Mouse (Mus musculus) ES-E14 (cell line): ENCODE data around the gene Usp13. TPM values are rescaled to one million over a fixed set of nuclear protein-coding genes. Genes with fewer than 3 reads are reported as not detected.

Experiments used
- DNase-seq: peaks from one replicate; pipeline ENCODE4 v3.0.0-alpha.2; 2013; ENCODE audit warnings: low read depth, low spot score
- H3K27ac ChIP-seq: 2 replicates; pipeline ENCODE4 v1.5.1; 2012; ENCODE audit warnings: low read depth, mild to moderate bottlenecking, low read length, moderate library complexity, mixed read lengths; ENCODE audit not compliant: poor library complexity, insufficient read depth, severe bottlenecking
- H3K36me3 ChIP-seq: 2 replicates; pipeline ENCODE4 v1.6.1; 2012; ENCODE audit warnings: mild to moderate bottlenecking, low read length, moderate library complexity, mixed read lengths; ENCODE audit not compliant: control insufficient read depth, poor library complexity, insufficient read depth, severe bottlenecking
- H3K4me1 ChIP-seq, 2 experiments: fragments of 150-350 bp in 1 of 2; sonication (generic) in 1 of 2; 2 replicates each; pipeline ENCODE4 v1.6.1; 2012; ENCODE audit warnings: low read length in 2 of 2, mild to moderate bottlenecking in 1 of 2, mixed read lengths in 1 of 2; ENCODE audit not compliant: control insufficient read depth in 2 of 2, insufficient read depth in 2 of 2, poor library complexity in 1 of 2
- H3K4me3 ChIP-seq, 2 experiments: fragments of 150-350 bp in 1 of 2; sonication (generic) in 1 of 2; 2 replicates each; pipeline ENCODE4 v1.5.1; 2012; ENCODE audit warnings: low read length in 2 of 2, low read depth in 1 of 2, mild to moderate bottlenecking in 1 of 2, mixed read lengths in 1 of 2; ENCODE audit not compliant: insufficient read depth in 1 of 2, poor library complexity in 1 of 2, severe bottlenecking in 1 of 2
- H3K9ac ChIP-seq: 2 replicates; pipeline ENCODE4 v1.6.1; 2012; ENCODE audit warnings: low read depth, mild to moderate bottlenecking, low read length, mixed read lengths; ENCODE audit not compliant: poor library complexity, insufficient read depth, severe bottlenecking
- H3K9me3 ChIP-seq: fragments of 150-350 bp; sonication (generic); 2 replicates; pipeline ENCODE4 v1.6.1; 2012; ENCODE audit warnings: low read depth, mild to moderate bottlenecking, low read length; ENCODE audit not compliant: control insufficient read depth, insufficient read depth
- CHD2 ChIP-seq: IDR thresholded peaks from 2 replicates; pipeline ENCODE4 v1.6.1; 2014; ENCODE audit warnings: mild to moderate bottlenecking, low read depth, low read length, inconsistent platforms
- HCFC1 ChIP-seq: IDR thresholded peaks from 2 replicates; pipeline ENCODE4 v1.6.1; 2012; ENCODE audit warnings: low read length, inconsistent platforms, borderline replicate concordance; ENCODE audit not compliant: insufficient read depth
- MAFK ChIP-seq: IDR thresholded peaks from 2 replicates; pipeline ENCODE4 v1.6.1; 2014; ENCODE audit warnings: mild to moderate bottlenecking, low read depth, low read length, inconsistent platforms; ENCODE audit not compliant: insufficient read depth
- ZC3H11A ChIP-seq: IDR thresholded peaks from 2 replicates; pipeline ENCODE4 v1.6.1; 2012; ENCODE audit warnings: low read depth, mild to moderate bottlenecking, inconsistent platforms, low read length, borderline replicate concordance
- ZNF384 ChIP-seq: IDR thresholded peaks from 2 replicates; pipeline ENCODE4 v1.6.1; 2012; ENCODE audit warnings: low read depth, low read length, inconsistent platforms
- in situ Hi-C, 2 experiments: fragments of 600-800 bp; cut with MboI; formaldehyde crosslinking; loops; one replicate each; pipeline ENCODE4 v1.15.1; 2025; ENCODE audit warnings: low sequenced_read_pairs in 2 of 2, inconsistent platforms in 1 of 2; ENCODE audit not compliant: unreplicated experiment in 2 of 2
- total RNA-seq: library from RNA; depleted of rRNA; stranded (reverse); fragments of 300-350 nt; gene quantifications from 2 replicates; pipeline ENCODE4 v1.2.3, GENCODE M21; 2012; rRNA removed

Usp13 gene
- total RNA-seq: 6.2 TPM in 2 replicates

- Histone ChIP-seq H3K4me1 (peaks cover 5 to 9% of the 10 kb centered on the region in 2 experiments), H3K9me3 (no peaks in the 10 kb centered on the region), H3K36me3 (no peaks in the 10 kb centered on the region), H3K9ac (peak within 1 kb of the TSS; percentile 86), H3K27ac (no peak within 1 kb of the TSS), H3K4me3 (peak within 1 kb of the TSS; percentile 81 to 95)
- peak; percentile 59 for DNase-seq
- in situ Hi-C loops: no loop called here
- no peak for TF ChIP-seq CHD2
- TF ChIP-seq HCFC1: no peak
- TF ChIP-seq ZNF384: no peak
- no peak for TF ChIP-seq ZC3H11A
- TF ChIP-seq MAFK: no peak
Measured at GRCm38 (mm10) chr3:32817357-32818326, at the start of gene Usp13. Usp13 (plus strand) TSS chr3:32817546.

GRCm38 (mm10) chr3:32770781-32771180, 46.6 kb upstream of the Usp13 start:
- no peak for TF ChIP-seq MAFK
- no peak for TF ChIP-seq HCFC1
- TF ChIP-seq ZNF384: no peak
- no peak for TF ChIP-seq CHD2
- no peak for TF ChIP-seq ZC3H11A
- no peak for DNase-seq
- H3K9me3 ChIP-seq: 0 out of 2 replicates have a peak, but pooled peaks cover 1% of the 10 kb centered on the region
- no peak overlapping the region for H3K9ac ChIP-seq
- no peak overlapping the region for H3K27ac ChIP-seq
- no peaks in the 10 kb centered on the region for H3K4me1 ChIP-seq
- H3K36me3 ChIP-seq: no peaks in the 10 kb centered on the region
- in situ Hi-C loops: no loop called here
- no peak overlapping the region for H3K4me3 ChIP-seq

DNA sequence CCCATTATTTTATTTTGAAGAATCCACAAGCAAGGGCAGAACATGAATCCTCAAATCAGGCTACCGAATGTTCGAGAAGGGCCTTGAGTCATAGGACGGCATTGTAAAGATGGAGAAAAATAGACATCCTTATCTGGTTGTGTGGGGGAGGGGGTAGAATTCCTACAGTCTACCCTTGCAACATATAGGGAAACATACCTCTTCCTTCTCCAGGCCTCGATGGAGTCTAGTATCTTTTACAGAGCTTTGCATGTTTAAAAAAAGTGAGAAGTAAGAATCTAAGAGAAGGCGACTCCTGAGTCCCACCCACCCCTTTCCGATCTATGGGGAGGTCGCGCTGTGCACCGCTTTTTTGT, 367 bp upstream of the Usp13 start:
- TF ChIP-seq ZC3H11A (no peak), MAFK (no peak), CHD2 (no peak), ZNF384 (no peak), HCFC1 (no peak)
- DNase-seq: no peak
- Histone ChIP-seq H3K27ac (no peak overlapping the region), H3K4me3 (peak overlapping the region; percentile 81 to 95), H3K36me3 (no peaks in the 10 kb centered on the region), H3K9ac (peak overlapping the region; percentile 86), H3K9me3 (no peaks in the 10 kb centered on the region), H3K4me1 (peaks cover 0 to 3% of the 10 kb centered on the region in 2 experiments; a peak in 2 of 4 replicates)
- in situ Hi-C loops: no loop called here

GRCm38 (mm10) chr3:32818327-32818900, 1.1 kb downstream of the Usp13 start:
- peaks cover 6 to 17% of the 10 kb centered on the region in 2 experiments for H3K4me1 ChIP-seq
- no peaks in the 10 kb centered on the region for H3K9me3 ChIP-seq
- no peak for DNase-seq
- H3K9ac ChIP-seq: peak overlapping the region; percentile 25; the same call in 1 of the 2 replicates
- no peak overlapping the region for H3K27ac ChIP-seq
- TF ChIP-seq ZNF384 (0 out of 2 replicates have a peak, but pooled peaks have one; percentile 34), HCFC1 (no peak), MAFK (no peak)
- no peaks in the 10 kb centered on the region for H3K36me3 ChIP-seq
- in situ Hi-C loops: no loop called here
- peak overlapping the region; percentile 81 to 95 for H3K4me3 ChIP-seq
